Mouse (Mus musculus): Measurements from ENCODE around the gene Cacna2d3. TPM values are rescaled to one million over a fixed set of nuclear protein-coding genes. Genes with fewer than 3 reads are reported as not detected.

Cacna2d3 gene
- polyA plus RNA-seq, 1 experiment from 2014 or later: 0.81 TPM

DNA sequence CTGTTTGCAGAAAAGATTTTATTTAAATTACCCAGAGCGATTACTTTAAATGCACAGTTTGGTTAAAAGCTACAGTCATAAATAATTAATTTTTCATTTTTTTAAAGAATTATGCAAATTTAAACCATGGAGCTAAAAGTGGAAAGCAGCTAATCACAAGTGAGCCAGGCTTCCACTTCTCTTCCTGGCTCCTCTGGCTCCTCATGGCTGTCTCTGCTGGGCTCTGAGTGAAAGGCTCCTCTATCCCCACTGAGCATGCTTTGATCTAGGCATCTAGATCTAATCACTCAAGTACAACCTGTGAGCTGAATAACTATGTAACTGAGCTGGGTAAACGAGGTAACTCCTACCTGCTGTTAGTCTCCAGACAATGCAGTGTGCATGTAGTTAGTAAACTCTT, 577.5 kb downstream of the Cacna2d3 start:
- Histone ChIP-seq H3K27ac (ENCODE audit: low read depth, low read length) (no peak overlapping the region), H3K4me3 (ENCODE audit: low read depth, low read length) (no peak overlapping the region), H3K9ac (ENCODE audit: low read depth, low read length) (no peak overlapping the region), H3K9me3 (ENCODE audit: control insufficient read depth, low read length) (0 out of 2 replicates have a peak, but pooled peaks cover 4% of the 10 kb centered on the region), H3K36me3 (ENCODE audit: control insufficient read depth, insufficient read depth, low read length) (no peaks in the 10 kb centered on the region), H3K27me3 (replicated peaks; ENCODE audit: control insufficient read depth, insufficient read depth, low read length) (no peaks in the 10 kb centered on the region), H3K4me2 (no peak overlapping the region), H3K4me1 (replicated peaks; ENCODE audit: control insufficient read depth, insufficient read depth, low read length) (no peaks in the 10 kb centered on the region)
- ATAC-seq (replicated peaks; ENCODE audit: low FRiP score): no peak
- no peak for DNase-seq (ENCODE audit: low spot score)
- WGBS: 61% methylated on average over 2 of the region's 2 CpGs

GRCm38 (mm10) chr14:29137614-29138013, 584.0 kb downstream of the Cacna2d3 start:
- 91% methylated on average over 7 of the region's 7 CpGs for WGBS
- H3K36me3 ChIP-seq (ENCODE audit: control insufficient read depth, insufficient read depth, low read length): no peaks in the 10 kb centered on the region
- H3K4me2 ChIP-seq: no peak overlapping the region
- H3K27ac ChIP-seq (ENCODE audit: low read depth, low read length): no peak overlapping the region
- no peaks in the 10 kb centered on the region for H3K9me3 ChIP-seq (ENCODE audit: control insufficient read depth, low read length)
- no peak overlapping the region for H3K9ac ChIP-seq (ENCODE audit: low read depth, low read length)
- no peaks in the 10 kb centered on the region for H3K27me3 ChIP-seq (replicated peaks; ENCODE audit: control insufficient read depth, insufficient read depth, low read length)
- H3K4me3 ChIP-seq (ENCODE audit: low read depth, low read length): no peak overlapping the region
- ATAC-seq (replicated peaks; ENCODE audit: low FRiP score) (no peak), DNase-seq (ENCODE audit: low spot score) (no peak)
- H3K4me1 ChIP-seq (replicated peaks; ENCODE audit: control insufficient read depth, insufficient read depth, low read length): no peaks in the 10 kb centered on the region

DNA sequence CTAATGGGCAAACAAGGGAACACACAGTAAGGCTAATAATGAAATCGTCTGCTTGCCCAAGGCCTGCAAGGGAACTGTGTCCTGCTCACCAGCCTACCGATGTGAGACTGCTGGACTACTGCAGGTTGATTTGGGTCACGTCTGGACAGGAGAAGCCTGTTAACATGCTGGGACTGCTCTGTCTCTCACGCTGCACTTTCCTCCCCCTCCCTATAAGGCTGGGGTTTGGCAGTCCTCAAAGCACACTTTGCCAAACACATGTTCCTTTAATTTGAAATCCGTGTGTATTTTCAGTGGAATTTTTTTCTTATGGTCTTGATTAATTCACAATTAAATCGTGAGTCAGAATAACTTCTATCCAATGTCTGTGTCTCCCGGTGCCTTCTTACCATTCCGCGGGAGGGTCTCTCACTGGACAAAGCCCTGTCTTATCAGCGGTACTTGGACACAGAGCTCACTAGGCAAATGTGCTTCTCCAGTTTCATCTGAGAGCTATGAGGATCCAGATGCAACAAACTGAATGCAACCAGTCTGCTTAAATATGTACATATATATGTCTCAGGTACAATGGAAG, 584.6 kb downstream of the Cacna2d3 start:
- no peak overlapping the region for H3K4me3 ChIP-seq (ENCODE audit: low read depth, low read length)
- no peak for ATAC-seq (replicated peaks; ENCODE audit: low FRiP score)
- no peak overlapping the region for H3K4me2 ChIP-seq
- H3K9me3 ChIP-seq (ENCODE audit: control insufficient read depth, low read length): no peaks in the 10 kb centered on the region
- H3K4me1 ChIP-seq (replicated peaks; ENCODE audit: control insufficient read depth, insufficient read depth, low read length): no peaks in the 10 kb centered on the region
- no peaks in the 10 kb centered on the region for H3K36me3 ChIP-seq (ENCODE audit: control insufficient read depth, insufficient read depth, low read length)
- no peak overlapping the region for H3K27ac ChIP-seq (ENCODE audit: low read depth, low read length)
- H3K27me3 ChIP-seq (replicated peaks; ENCODE audit: control insufficient read depth, insufficient read depth, low read length): no peaks in the 10 kb centered on the region
- no peak for DNase-seq (ENCODE audit: low spot score)
- WGBS: 83% methylated on average over 10 of the region's 10 CpGs
- H3K9ac ChIP-seq (ENCODE audit: low read depth, low read length): no peak overlapping the region

DNA sequence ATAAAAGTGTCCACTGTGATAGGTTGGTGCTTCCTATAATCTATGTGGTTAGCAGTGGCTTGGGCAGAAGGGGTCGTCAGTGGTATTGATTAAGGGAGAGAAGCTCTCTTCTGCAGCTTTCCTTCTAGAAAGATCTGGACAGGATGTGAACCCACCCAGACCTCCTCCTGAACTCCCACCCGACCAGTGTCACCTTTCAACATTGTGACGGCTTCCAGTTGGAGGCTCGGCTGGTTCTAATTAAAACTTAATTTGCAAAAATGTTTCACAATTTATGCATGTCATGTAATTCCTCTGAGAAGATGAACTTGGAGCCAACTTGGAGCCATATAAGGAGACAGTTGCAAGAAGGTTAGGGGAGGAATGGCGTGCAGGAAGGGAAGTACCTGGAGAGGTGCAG, 586.8 kb downstream of the Cacna2d3 start:
- no peak overlapping the region for H3K4me2 ChIP-seq
- ATAC-seq (replicated peaks; ENCODE audit: low FRiP score): no peak
- H3K27ac ChIP-seq (ENCODE audit: low read depth, low read length): no peak overlapping the region
- 70% methylated on average over 5 of the region's 5 CpGs for WGBS
- no peaks in the 10 kb centered on the region for H3K27me3 ChIP-seq (replicated peaks; ENCODE audit: control insufficient read depth, insufficient read depth, low read length)
- H3K9ac ChIP-seq (ENCODE audit: low read depth, low read length): no peak overlapping the region
- no peaks in the 10 kb centered on the region for H3K9me3 ChIP-seq (ENCODE audit: control insufficient read depth, low read length)
- H3K4me3 ChIP-seq (ENCODE audit: low read depth, low read length): no peak overlapping the region
- no peaks in the 10 kb centered on the region for H3K36me3 ChIP-seq (ENCODE audit: control insufficient read depth, insufficient read depth, low read length)
- no peaks in the 10 kb centered on the region for H3K4me1 ChIP-seq (replicated peaks; ENCODE audit: control insufficient read depth, insufficient read depth, low read length)
- DNase-seq (ENCODE audit: low spot score): no peak

GRCm38 (mm10) chr14:29130511-29130910, 591.2 kb downstream of the Cacna2d3 start:
- DNase-seq (ENCODE audit: low spot score): no peak
- H3K9me3 ChIP-seq (ENCODE audit: control insufficient read depth, low read length): no peaks in the 10 kb centered on the region
- H3K4me3 ChIP-seq (ENCODE audit: low read depth, low read length): no peak overlapping the region
- H3K27me3 ChIP-seq (replicated peaks; ENCODE audit: control insufficient read depth, insufficient read depth, low read length): no peaks in the 10 kb centered on the region
- no peaks in the 10 kb centered on the region for H3K36me3 ChIP-seq (ENCODE audit: control insufficient read depth, insufficient read depth, low read length)
- H3K4me2 ChIP-seq: no peak overlapping the region
- H3K9ac ChIP-seq (ENCODE audit: low read depth, low read length): no peak overlapping the region
- no peak for ATAC-seq (replicated peaks; ENCODE audit: low FRiP score)
- H3K4me1 ChIP-seq (replicated peaks; ENCODE audit: control insufficient read depth, insufficient read depth, low read length): no peaks in the 10 kb centered on the region
- no peak overlapping the region for H3K27ac ChIP-seq (ENCODE audit: low read depth, low read length)

DNA sequence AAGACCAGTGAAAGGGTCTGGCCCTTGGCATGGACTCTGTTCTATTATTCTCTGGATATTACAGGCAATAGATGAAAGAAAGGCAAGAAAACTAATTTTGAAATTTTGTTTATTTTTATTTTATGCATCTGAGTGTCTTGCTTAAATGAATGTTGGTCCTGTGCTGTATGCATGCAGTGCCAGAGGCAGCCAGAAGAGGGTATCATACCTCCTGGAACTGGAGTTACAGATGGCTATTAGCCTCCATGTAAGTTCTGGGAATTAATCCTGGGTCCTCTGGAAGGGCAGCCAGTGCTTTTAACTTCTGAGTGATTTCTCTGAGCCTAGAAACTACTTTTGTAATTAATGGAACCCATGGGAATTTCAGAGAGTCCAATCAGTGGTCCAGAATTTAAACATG, 597.8 kb downstream of the Cacna2d3 start:
- no peak overlapping the region for H3K9ac ChIP-seq (ENCODE audit: low read depth, low read length)
- H3K4me1 ChIP-seq (replicated peaks; ENCODE audit: control insufficient read depth, insufficient read depth, low read length): no peaks in the 10 kb centered on the region
- H3K36me3 ChIP-seq (ENCODE audit: control insufficient read depth, insufficient read depth, low read length): no peaks in the 10 kb centered on the region
- no peak overlapping the region for H3K27ac ChIP-seq (ENCODE audit: low read depth, low read length)
- ATAC-seq (replicated peaks; ENCODE audit: low FRiP score): no peak
- H3K27me3 ChIP-seq (replicated peaks; ENCODE audit: control insufficient read depth, insufficient read depth, low read length): no peaks in the 10 kb centered on the region
- no peak for DNase-seq (ENCODE audit: low spot score)
- no peaks in the 10 kb centered on the region for H3K9me3 ChIP-seq (ENCODE audit: control insufficient read depth, low read length)
- H3K4me3 ChIP-seq (ENCODE audit: low read depth, low read length): no peak overlapping the region
- no peak overlapping the region for H3K4me2 ChIP-seq

GRCm38 (mm10) chr14:29122749-29123148, 598.9 kb downstream of the Cacna2d3 start:
- no peak overlapping the region for H3K9ac ChIP-seq (ENCODE audit: low read depth, low read length)
- no peaks in the 10 kb centered on the region for H3K9me3 ChIP-seq (ENCODE audit: control insufficient read depth, low read length)
- H3K4me2 ChIP-seq: no peak overlapping the region
- DNase-seq (ENCODE audit: low spot score): no peak
- H3K4me1 ChIP-seq (replicated peaks; ENCODE audit: control insufficient read depth, insufficient read depth, low read length): no peaks in the 10 kb centered on the region
- 94% methylated on average over 3 of the region's 3 CpGs for WGBS
- H3K36me3 ChIP-seq (ENCODE audit: control insufficient read depth, insufficient read depth, low read length): no peaks in the 10 kb centered on the region
- ATAC-seq (replicated peaks; ENCODE audit: low FRiP score): no peak
- H3K4me3 ChIP-seq (ENCODE audit: low read depth, low read length): no peak overlapping the region
- no peaks in the 10 kb centered on the region for H3K27me3 ChIP-seq (replicated peaks; ENCODE audit: control insufficient read depth, insufficient read depth, low read length)
- no peak overlapping the region for H3K27ac ChIP-seq (ENCODE audit: low read depth, low read length)

DNA sequence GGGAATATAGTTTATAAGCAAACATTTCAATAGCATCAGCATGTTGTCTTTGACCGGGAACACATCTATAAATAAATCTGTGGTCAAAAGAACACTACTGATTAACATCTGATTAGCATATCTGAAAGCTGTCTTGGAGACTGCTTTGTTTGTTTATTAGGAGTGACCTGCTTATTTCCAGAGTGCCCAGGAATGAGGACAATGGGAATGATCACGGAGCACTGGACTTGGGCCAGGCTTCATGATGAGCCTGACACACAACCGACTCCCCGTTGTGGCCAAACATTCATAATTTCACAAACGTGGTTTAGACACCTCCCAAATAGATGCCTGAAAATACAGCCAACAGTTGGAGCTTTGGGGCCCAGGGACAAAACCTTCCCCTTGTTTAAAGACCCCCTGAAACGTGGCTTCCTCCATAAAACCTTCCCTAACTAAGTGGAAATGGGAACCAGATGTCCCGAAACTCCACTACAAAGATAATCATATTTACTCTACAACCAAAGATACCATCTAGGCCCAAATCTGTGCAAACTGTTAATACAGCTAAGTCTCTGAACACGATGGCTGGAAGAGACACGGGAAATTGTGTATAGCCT, 607.7 kb downstream of the Cacna2d3 start:
- no peak overlapping the region for H3K27ac ChIP-seq (ENCODE audit: low read depth, low read length)
- 59% methylated on average over 9 of the region's 9 CpGs for WGBS
- H3K4me3 ChIP-seq (ENCODE audit: low read depth, low read length): no peak overlapping the region
- H3K4me1 ChIP-seq (replicated peaks; ENCODE audit: control insufficient read depth, insufficient read depth, low read length): no peaks in the 10 kb centered on the region
- DNase-seq (ENCODE audit: low spot score) (no peak), ATAC-seq (replicated peaks; ENCODE audit: low FRiP score) (no peak)
- H3K4me2 ChIP-seq: no peak overlapping the region
- H3K9me3 ChIP-seq (ENCODE audit: control insufficient read depth, low read length): no peaks in the 10 kb centered on the region
- H3K36me3 ChIP-seq (ENCODE audit: control insufficient read depth, insufficient read depth, low read length): no peaks in the 10 kb centered on the region
- H3K9ac ChIP-seq (ENCODE audit: low read depth, low read length): no peak overlapping the region
- H3K27me3 ChIP-seq (replicated peaks; ENCODE audit: control insufficient read depth, insufficient read depth, low read length): no peaks in the 10 kb centered on the region

GRCm38 (mm10) chr14:29111666-29112065, 610.0 kb downstream of the Cacna2d3 start:
- H3K4me1 ChIP-seq (replicated peaks; ENCODE audit: control insufficient read depth, insufficient read depth, low read length): no peaks in the 10 kb centered on the region
- 84% methylated on average over 6 of the region's 6 CpGs for WGBS
- H3K27ac ChIP-seq (ENCODE audit: low read depth, low read length): no peak overlapping the region
- H3K9ac ChIP-seq (ENCODE audit: low read depth, low read length): no peak overlapping the region
- H3K36me3 ChIP-seq (ENCODE audit: control insufficient read depth, insufficient read depth, low read length): no peaks in the 10 kb centered on the region
- DNase-seq (ENCODE audit: low spot score): no peak
- H3K4me2 ChIP-seq: no peak overlapping the region
- H3K27me3 ChIP-seq (replicated peaks; ENCODE audit: control insufficient read depth, insufficient read depth, low read length): no peaks in the 10 kb centered on the region
- H3K9me3 ChIP-seq (ENCODE audit: control insufficient read depth, low read length): no peaks in the 10 kb centered on the region
- no peak overlapping the region for H3K4me3 ChIP-seq (ENCODE audit: low read depth, low read length)
- no peak for ATAC-seq (replicated peaks; ENCODE audit: low FRiP score)
